Mouse (Mus musculus) MEL (cell line): ENCODE measurements around the gene Dpf3. TPM values are rescaled to one million over a fixed set of nuclear protein-coding genes. Genes with fewer than 3 reads are reported as not detected.

Source experiments
- DNase-seq: peaks from one replicate; pipeline ENCODE4 v3.0.0; 2011; ENCODE audit warnings: low read depth, low spot score
- H3K27ac ChIP-seq: 2 replicates; pipeline ENCODE4 v1.5.1; 2012; ENCODE audit warnings: low read depth, mild to moderate bottlenecking, control low read depth, low read length, moderate library complexity; ENCODE audit not compliant: control insufficient read depth
- H3K27me3 ChIP-seq, 2 experiments: fragments of 150-350 bp in 1 of 2; sonication (generic) in 1 of 2; 2 replicates each; pipeline ENCODE4 v1.6.1; 2012; ENCODE audit warnings: low read length in 2 of 2, mild to moderate bottlenecking in 2 of 2, improper control_type of control experiment in 1 of 2, moderate library complexity in 1 of 2; ENCODE audit not compliant: insufficient read depth in 2 of 2, control insufficient read depth in 1 of 2
- H3K36me3 ChIP-seq, 2 experiments: 2 replicates each; pipeline ENCODE4 v1.6.1; 2012 to 2014; ENCODE audit warnings: low read length in 2 of 2, improper control_type of control experiment in 1 of 2, inconsistent platforms in 1 of 2, mild to moderate bottlenecking in 1 of 2; ENCODE audit not compliant: insufficient read depth in 2 of 2, control insufficient read depth in 1 of 2
- H3K4me1 ChIP-seq, 2 experiments: fragments of 150-350 bp in 1 of 2; sonication (generic) in 1 of 2; 2 replicates each; pipeline ENCODE4 v1.6.1; 2012; ENCODE audit warnings: low read length in 2 of 2, improper control_type of control experiment in 1 of 2, mild to moderate bottlenecking in 1 of 2; ENCODE audit not compliant: insufficient read depth in 2 of 2, control insufficient read depth in 1 of 2
- H3K4me3 ChIP-seq, 2 experiments: fragments of 150-350 bp in 1 of 2; sonication (generic) in 1 of 2; 2 replicates each; pipeline ENCODE4 v1.5.1; 2012; ENCODE audit warnings: low read depth in 2 of 2, low read length in 2 of 2, mild to moderate bottlenecking in 2 of 2, moderate library complexity in 2 of 2, control low read depth in 1 of 2, improper control_type of control experiment in 1 of 2; ENCODE audit not compliant: control insufficient read depth in 1 of 2, insufficient read depth in 1 of 2
- H3K79me2 ChIP-seq: 2 replicates; pipeline ENCODE4 v1.6.1; 2012; ENCODE audit warnings: mild to moderate bottlenecking, low read length, moderate library complexity; ENCODE audit not compliant: control insufficient read depth, poor library complexity, insufficient read depth
- H3K9ac ChIP-seq: 2 replicates; pipeline ENCODE4 v1.6.1; 2012; ENCODE audit warnings: low read depth, mild to moderate bottlenecking, control low read depth, low read length, moderate library complexity; ENCODE audit not compliant: control insufficient read depth, poor library complexity, severe bottlenecking
- H3K9me3 ChIP-seq: fragments of 150-350 bp; sonication (generic); replicated peaks from 2 replicates; pipeline ENCODE4 v1.6.1; 2012; ENCODE audit warnings: mild to moderate bottlenecking, low read length, improper control_type of control experiment, moderate library complexity; ENCODE audit not compliant: insufficient read depth
- ETS1 ChIP-seq: IDR thresholded peaks from 2 replicates; pipeline ENCODE4 v1.6.1; 2012; ENCODE audit warnings: low read depth, mild to moderate bottlenecking, inconsistent platforms, low read length, improper control_type of control experiment, moderate library complexity
- HCFC1 ChIP-seq: IDR thresholded peaks from 2 replicates; pipeline ENCODE4 v1.6.1; 2012; ENCODE audit warnings: low read depth, mild to moderate bottlenecking, inconsistent platforms, low read length, improper control_type of control experiment, moderate library complexity
- MYC ChIP-seq: IDR thresholded peaks from 2 replicates; pipeline ENCODE4 v1.6.1; 2011; ENCODE audit warnings: low read depth, mild to moderate bottlenecking, low read length, improper control_type of control experiment, moderate library complexity
- TCF12 ChIP-seq: IDR thresholded peaks from 2 replicates; pipeline ENCODE4 v1.6.1; 2014; ENCODE audit warnings: low read depth, mild to moderate bottlenecking, inconsistent platforms, low read length, improper control_type of control experiment, moderate library complexity
- ZMIZ1 ChIP-seq: IDR thresholded peaks from 2 replicates; pipeline ENCODE4 v1.6.1; 2012; ENCODE audit warnings: low read depth, mild to moderate bottlenecking, inconsistent platforms, low read length, improper control_type of control experiment, moderate library complexity
- ZNF384 ChIP-seq: IDR thresholded peaks from 2 replicates; pipeline ENCODE4 v1.6.1; 2012; ENCODE audit warnings: low read depth, mild to moderate bottlenecking, inconsistent platforms, low read length, improper control_type of control experiment
- polyA plus RNA-seq, 2 experiments: library from polyadenylated mRNA; stranded (reverse) in 1 of 2; unstranded in 1 of 2; fragments of >175 nt in 1 of 2; fragments of >200 nt in 1 of 2; gene quantifications; 2 replicates each; pipeline versions ENCODE4 v1.2.1 to v1.2.4; 2012; ENCODE audit warnings: low replicate concordance in 2 of 2, low read depth in 1 of 2; ENCODE audit not compliant: insufficient read length in 2 of 2, insufficient read depth in 1 of 2, missing spikeins in 1 of 2
- total RNA-seq: library from RNA; depleted of rRNA; stranded (reverse); fragments of 300-350 nt; gene quantifications from 2 replicates; pipeline ENCODE4 v1.2.3, GENCODE M21; 2012; rRNA removed

Gene Dpf3
- total and polyA plus RNA-seq, 3 experiments = 4.2 to 6.8 TPM; not detected in 1

DNA sequence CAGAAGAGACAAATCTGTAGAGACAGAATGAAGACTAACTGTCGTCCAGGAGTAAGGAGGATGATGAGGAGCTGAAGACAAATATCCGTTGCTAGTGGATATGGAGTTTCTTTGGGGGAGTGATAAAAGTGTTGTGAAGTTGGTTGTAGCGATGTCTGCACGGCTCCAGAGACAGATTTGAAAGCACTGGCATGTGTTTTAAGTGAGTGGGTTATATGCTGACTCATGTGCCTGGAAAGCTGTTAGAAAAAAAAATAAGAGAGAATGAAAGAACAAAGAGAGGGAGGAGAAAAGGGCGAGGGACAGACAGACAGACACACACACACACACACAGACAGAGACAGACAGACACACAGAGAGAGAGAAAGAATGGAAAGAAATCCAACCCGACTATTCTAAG is 319.2 kb downstream of the Dpf3 start:
- TF ChIP-seq ETS1 = no peak
- TF ChIP-seq ZNF384 = 0 out of 2 replicates have a peak, but pooled peaks have one; percentile 34
- DNase-seq = peak; percentile 23
- H3K27ac ChIP-seq = no peak overlapping the region

GRCm38 (mm10) chr12:83165058-83165457 is 322.5 kb downstream of the Dpf3 start:
- Histone ChIP-seq H3K27me3 (no peaks in the 10 kb centered on the region), H3K9me3 (no peaks in the 10 kb centered on the region), H3K4me3 (no peak overlapping the region), H3K27ac (no peak overlapping the region), H3K36me3 (peaks cover 0 to 19% of the 10 kb centered on the region in 2 experiments; a peak in 2 of 4 replicates), H3K4me1 (peaks cover 20 to 26% of the 10 kb centered on the region in 2 experiments), H3K79me2 (no peaks in the 10 kb centered on the region), H3K9ac (no peak overlapping the region)
- TF ChIP-seq TCF12 (no peak), HCFC1 (no peak), ZMIZ1 (no peak), MYC (no peak), ZNF384 (no peak)
- DNase-seq = no peak

More for the DNA sequence above, 319.2 kb downstream of the Dpf3 start:
- Histone ChIP-seq H3K4me1 (peaks cover 20 to 26% of the 10 kb centered on the region in 2 experiments), H3K4me3 (peak overlapping the region in 1 of 2 experiments; percentile 45; a peak in 3 of 4 replicates), H3K27me3 (no peaks in the 10 kb centered on the region), H3K9me3 (no peaks in the 10 kb centered on the region), H3K9ac (peak overlapping the region; percentile 33; the same call in 1 of the 2 replicates), H3K79me2 (no peaks in the 10 kb centered on the region), H3K36me3 (peaks cover 0 to 19% of the 10 kb centered on the region in 2 experiments; a peak in 2 of 4 replicates)

Other genes starting within 250 kb of the Dpf3 start
- gene Dcaf4, start 32.8 kb upstream of the Dpf3 start, total RNA-seq = 25.5 and 25.7 TPM in 2 replicates
- gene Dcaf4, start 32.8 kb upstream of the Dpf3 start, polyA plus RNA-seq = 10 to 100 TPM in 1 of 2 experiments, not detected in 1; 35.9 TPM
- gene Zfyve1, start 109.5 kb upstream of the Dpf3 start, total RNA-seq = 8.0 and 10.1 TPM in 2 replicates
- 1 to 10 TPM in 1 of 2 experiments, not detected in 1; 8.3 TPM for gene Zfyve1, start 109.5 kb upstream of the Dpf3 start, polyA plus RNA-seq
- 73.9 and 77.3 TPM in 2 replicates for gene Rbm25, start 143.5 kb upstream of the Dpf3 start, total RNA-seq
- 100 to 1,000 TPM; 124 to 375 TPM for gene Rbm25, start 143.5 kb upstream of the Dpf3 start, polyA plus RNA-seq
- 45.4 and 47.5 TPM in 2 replicates for gene Psen1, start 200.4 kb upstream of the Dpf3 start, total RNA-seq
- 10 to 100 TPM in 1 of 2 experiments, not detected in 1; 63.5 TPM for gene Psen1, start 200.4 kb upstream of the Dpf3 start, polyA plus RNA-seq